ENCODE assay signal across 12 mouse cellular contexts in genomic region chr7:120874764-120875539, GRCm38 (mm10). TPM values are rescaled to one million over a fixed set of nuclear protein-coding genes. Genes with fewer than 3 reads are reported as not detected.
DNase-seq lines count a peak whose midpoint lies in the region; ATAC-seq and TF ChIP-seq lines count a peak whose summit lies in the region.
"Had no signal": no experiment of that assay in that cellular context is flagged by ENCODE, and none has a peak within 500 bp of the region (broad histone marks: within the 10 kb centered on the region; RNA-seq: fewer than 3 reads in every experiment).

No protein-coding gene starts in this region.

- 79% methylated on average over 7 of the region's 7 CpGs for WGBS in kidney, postnatal 0 days
- WGBS in lung, postnatal 0 days = 38% methylated on average over 7 of the region's 7 CpGs

- H3K4me1 ChIP-seq in kidney, postnatal 0 days (replicated peaks; ENCODE audit: insufficient read depth, low read length) = no peaks in the 10 kb centered on the region; the same call in 1 of the 2 replicates
- peaks cover 10% of the 10 kb centered on the region; the same call in 1 of the 2 replicates for H3K4me1 ChIP-seq in lung, postnatal 0 days (ENCODE audit: insufficient read depth, low read depth, low read length)

- H3K36me3 ChIP-seq in kidney, postnatal 0 days (ENCODE audit: insufficient read depth, low read length) = no peaks in the 10 kb centered on the region
- 0 out of 2 replicates have a peak, but pooled peaks cover 3% of the 10 kb centered on the region for H3K36me3 ChIP-seq in lung, postnatal 0 days (ENCODE audit: insufficient read depth, low read length)

- no peak for DNase-seq in kidney, postnatal 0 days (ENCODE audit: low spot score)
- DNase-seq in kidney, adult 18-20 months = no peak
- DNase-seq in lung, postnatal 0 days (ENCODE audit: low spot score) = peak; percentile 83
- peak; percentile 86 for DNase-seq in urinary bladder, postnatal 14 days (ENCODE audit: low spot score)
- DNase-seq in left cerebral cortex, adult 8-10 months (ENCODE audit: low spot score in 2 of 2) = no peak
- no peak for DNase-seq in cerebellum, adult 8-10 months
- DNase-seq in left cerebral cortex, adult 9 months (ENCODE audit: low spot score in 2 of 2) = no peak

- no peak; the same call in 1 of the 2 replicates for ATAC-seq in kidney, postnatal 0 days (replicated peaks; ENCODE audit: low FRiP score, low read depth)
- peak; percentile 87 to 91 for ATAC-seq in hematopoietic stem cell, adult 5-6 weeks (replicated peaks in 1 of 2; ENCODE audit: insufficient read depth in 1 of 2, low FRiP score in 2 of 2, low TSS enrichment in 1 of 2, low read depth in 1 of 2, poor library complexity in 2 of 2, severe bottlenecking in 2 of 2)
- peak; percentile 91 for ATAC-seq in lung, postnatal 0 days
- ATAC-seq: hindbrain, embryonic 16.5 days; Patski had no signal

- no peak overlapping the region for H3K4me2 ChIP-seq in kidney, postnatal 0 days (ENCODE audit: low read length)
- H3K4me2 ChIP-seq in lung, postnatal 0 days (replicated peaks; ENCODE audit: low read depth, low read length) = no peak overlapping the region
- H3K4me2 ChIP-seq: limb, embryonic 13.5 days; neural tube, embryonic 13.5 days had no signal

- 0 out of 2 replicates have a peak overlapping the region, but pooled peaks have one; percentile 19 for H3K27ac ChIP-seq in kidney, postnatal 0 days
- H3K27ac ChIP-seq in lung, postnatal 0 days (ENCODE audit: low read length) = peak overlapping the region; percentile 57
- H3K27ac ChIP-seq: limb, embryonic 13.5 days; neural tube, embryonic 13.5 days had no signal

- TF ChIP-seq CTCF in kidney, postnatal 0 days (IDR thresholded peaks at IDR 0.05; ENCODE audit: low read depth) = no peak
- TF ChIP-seq CTCF in lung, postnatal 0 days (IDR thresholded peaks at IDR 0.05) = no peak

- peak; percentile 26; the same call in 1 of the 2 replicates for TF ChIP-seq EP300 in lung, postnatal 0 days (IDR thresholded peaks at IDR 0.05)

- no peaks in the 10 kb centered on the region for H3K9me3 ChIP-seq in kidney, postnatal 0 days (replicated peaks; ENCODE audit: low read length)
- no peaks in the 10 kb centered on the region for H3K9me3 ChIP-seq in lung, postnatal 0 days (ENCODE audit: low read length)
- H3K9me3 ChIP-seq: limb, embryonic 13.5 days; neural tube, embryonic 13.5 days had no signal

- no peaks in the 10 kb centered on the region for H3K27me3 ChIP-seq in kidney, postnatal 0 days (ENCODE audit: insufficient read depth, low read length)
- no peaks in the 10 kb centered on the region for H3K27me3 ChIP-seq in lung, postnatal 0 days (replicated peaks; ENCODE audit: insufficient read depth, low read length)
- H3K27me3 ChIP-seq: limb, embryonic 13.5 days; neural tube, embryonic 13.5 days; Patski had no signal

- H3K4me3 ChIP-seq in kidney, postnatal 0 days (replicated peaks; ENCODE audit: low read depth, low read length) = no peak overlapping the region
- no peak overlapping the region for H3K4me3 ChIP-seq in lung, postnatal 0 days (ENCODE audit: low read depth, low read length)
- H3K4me3 ChIP-seq: limb, embryonic 13.5 days; neural tube, embryonic 13.5 days had no signal

- no peak overlapping the region for H3K9ac ChIP-seq in kidney, postnatal 0 days (ENCODE audit: low read depth, low read length)
- H3K9ac ChIP-seq in lung, postnatal 0 days (replicated peaks; ENCODE audit: low read depth) = no peak overlapping the region
- H3K9ac ChIP-seq: limb, embryonic 13.5 days; neural tube, embryonic 13.5 days had no signal

RNA-seq across cellular contexts. Expression of gene Eef2k, which starts 32.3 kb away (rescaled TPM):
- 13.8 and 14.9 TPM in 2 replicates for polyA plus RNA-seq in kidney, postnatal 0 days (2015; fragmentation: Nextera tagmentation; extraction: Ambion mirVana)
- total RNA-seq in hematopoietic stem cell, adult 5-6 weeks (2017) = 146 and 162 TPM in 2 replicates
- polyA plus RNA-seq in lung, postnatal 0 days (2015; fragmentation: Nextera tagmentation; extraction: Ambion mirVana) = 16.0 and 16.8 TPM in 2 replicates
- total RNA-seq in left cerebral cortex, adult 8-10 months (2022) = 10 to 100 TPM; 28.3 to 36.3 (median 35.3) TPM

RNA-seq across cellular contexts. Expression of gene Polr3e, which starts 42.6 kb away (rescaled TPM):
- 31.8 and 34.0 TPM in 2 replicates for polyA plus RNA-seq in kidney, postnatal 0 days (2015; fragmentation: Nextera tagmentation; extraction: Ambion mirVana)
- total RNA-seq in hematopoietic stem cell, adult 5-6 weeks (2017) = 25.8 and 28.4 TPM in 2 replicates
- polyA plus RNA-seq in lung, postnatal 0 days (2015; fragmentation: Nextera tagmentation; extraction: Ambion mirVana) = 14.4 and 14.6 TPM in 2 replicates
- 10 to 100 TPM; 25.8 to 31.6 (median 30.3) TPM for total RNA-seq in left cerebral cortex, adult 8-10 months (2022)

Comparison
In these comparisons a context has a peak if more than half of its experiments do, and no peak if none do; other contexts are left out.
1. DNase-seq: peak in lung, postnatal 0 days (single experiment) and urinary bladder, postnatal 14 days (single experiment); none in kidney, postnatal 0 days (single experiment), kidney, adult 18-20 months (single experiment), left cerebral cortex, adult 8-10 months (0 of 2), cerebellum, adult 8-10 months (single experiment) and left cerebral cortex, adult 9 months (0 of 2).